Mouse (Mus musculus): ENCODE data around the gene Traf3ip2.

Traf3ip2 gene

GRCm38 (mm10) chr10:39606434-39606833 lies 6.3 kb upstream of the Traf3ip2 start:
- DNase-seq = no peak

GRCm38 (mm10) chr10:39611234-39611633 lies 1.5 kb upstream of the Traf3ip2 start:
- no peak for DNase-seq

- DNase-seq = no peak
Measured at GRCm38 (mm10) chr10:39612131-39612530, 603 bp upstream of the Traf3ip2 start.

GRCm38 (mm10) chr10:39612989-39613831 lies 476 bp downstream of the Traf3ip2 start:
- DNase-seq = peak; percentile 66 to 68

GRCm38 (mm10) chr10:39613973-39614372 lies 1.2 kb downstream of the Traf3ip2 start:
- no peak for DNase-seq

GRCm38 (mm10) chr10:39614676-39615075 lies 1.9 kb downstream of the Traf3ip2 start:
- no peak for DNase-seq

- DNase-seq = no peak
Measured at GRCm38 (mm10) chr10:39615531-39616229, 2.9 kb downstream of the Traf3ip2 start.

- no peak for DNase-seq
Measured at GRCm38 (mm10) chr10:39616230-39616590, 3.5 kb downstream of the Traf3ip2 start.

GRCm38 (mm10) chr10:39616626-39617025 lies 3.9 kb downstream of the Traf3ip2 start:
- DNase-seq = no peak

GRCm38 (mm10) chr10:39618431-39618830 lies 5.7 kb downstream of the Traf3ip2 start:
- no peak for DNase-seq

- DNase-seq = no peak
Measured at GRCm38 (mm10) chr10:39620626-39621025, 7.9 kb downstream of the Traf3ip2 start.

GRCm38 (mm10) chr10:39623806-39624205 lies 11.1 kb downstream of the Traf3ip2 start:
- DNase-seq = no peak

- no peak for DNase-seq
Measured at GRCm38 (mm10) chr10:39624837-39625625, 12.3 kb downstream of the Traf3ip2 start.

GRCm38 (mm10) chr10:39625626-39626260 lies 13.0 kb downstream of the Traf3ip2 start:
- DNase-seq = no peak

GRCm38 (mm10) chr10:39626376-39626775 lies 13.6 kb downstream of the Traf3ip2 start:
- DNase-seq = no peak

- DNase-seq = no peak
Measured at GRCm38 (mm10) chr10:39628799-39629517, 16.2 kb downstream of the Traf3ip2 start.

GRCm38 (mm10) chr10:39629746-39630552 lies 17.2 kb downstream of the Traf3ip2 start:
- DNase-seq = no peak

GRCm38 (mm10) chr10:39630811-39631210 lies 18.1 kb downstream of the Traf3ip2 start:
- no peak for DNase-seq

GRCm38 (mm10) chr10:39631627-39632026 lies 18.9 kb downstream of the Traf3ip2 start:
- no peak for DNase-seq

GRCm38 (mm10) chr10:39633379-39633778 lies 20.6 kb downstream of the Traf3ip2 start:
- no peak for DNase-seq

GRCm38 (mm10) chr10:39634423-39635101 lies 21.8 kb downstream of the Traf3ip2 start:
- DNase-seq = no peak

Data from thymus, postnatal 36 days (tissue).